Mouse (Mus musculus) midbrain, embryonic 13.5 days (tissue): ENCODE measurements around the gene Nkx1-2. TPM values are rescaled to one million over a fixed set of nuclear protein-coding genes. Genes with fewer than 3 reads are reported as not detected.
A peak's percentile ranks its signal among the peaks of the same experiment; 100 is the strongest.

Experiments
- ATAC-seq: fragments of 200-750 bp; cut with Nextera tagmentation; 2 replicates; pipeline ENCODE4 v1.8.0; 2017; ENCODE audit warnings: mild to moderate bottlenecking, moderate TSS enrichment, moderate library complexity
- H3K27ac ChIP-seq: fragments of 300-500 bp; sonication (generic); 2 replicates; pipeline ENCODE4 v1.5.1; 2015; ENCODE audit warnings: inconsistent platforms, mild to moderate bottlenecking, moderate library complexity
- H3K27me3 ChIP-seq: fragments of 300-500 bp; sonication (generic); 2 replicates; pipeline ENCODE4 v1.6.1; 2015; ENCODE audit warnings: mild to moderate bottlenecking, inconsistent platforms
- H3K36me3 ChIP-seq: fragments of 300-500 bp; sonication (generic); 2 replicates; pipeline ENCODE4 v1.6.1; 2015; ENCODE audit warnings: mild to moderate bottlenecking, inconsistent platforms
- H3K4me1 ChIP-seq: fragments of 300-500 bp; sonication (generic); replicated peaks from 2 replicates; pipeline ENCODE4 v1.6.1; 2015; ENCODE audit warnings: inconsistent platforms
- H3K4me2 ChIP-seq: fragments of 300-500 bp; sonication (generic); replicated peaks from 2 replicates; pipeline ENCODE4 v1.6.1; 2015; ENCODE audit warnings: moderate library complexity, mild to moderate bottlenecking, inconsistent platforms
- H3K4me3 ChIP-seq: fragments of 300-500 bp; sonication (generic); replicated peaks from 2 replicates; pipeline ENCODE4 v1.5.1; 2015; ENCODE audit warnings: mild to moderate bottlenecking, inconsistent platforms
- H3K9ac ChIP-seq: fragments of 300-500 bp; sonication (generic); replicated peaks from 2 replicates; pipeline ENCODE4 v1.6.1; 2015; ENCODE audit warnings: mild to moderate bottlenecking, inconsistent platforms
- H3K9me3 ChIP-seq: fragments of 300-500 bp; sonication (generic); 2 replicates; pipeline ENCODE4 v1.6.1; 2016; ENCODE audit warnings: mild to moderate bottlenecking, inconsistent platforms
- WGBS: fragments of 180-500 bp; shearing (Covaris S2); methylation state at CpG from one replicate; pipeline ENCODE4 v1.1.7; 2015; 5-methylcytosine and 5-hydroxymethylcytosine counted together
- polyA plus RNA-seq: library from polyadenylated mRNA; unstranded; fragments of >200 nt; fragmentation: Nextera tagmentation; extraction: Ambion mirVana; gene quantifications from 2 replicates; pipeline ENCODE4 v1.2.1, GENCODE M21; 2015

The Nkx1-2 gene
- polyA plus RNA-seq, 1 experiment from 2014 or later, result 0.82 TPM

- 53% methylated on average over 4 of the region's 4 CpGs for WGBS
- no peak overlapping the region for H3K4me3 ChIP-seq
- 0 out of 2 replicates have a peak, but pooled peaks cover 4% of the 10 kb centered on the region for H3K27me3 ChIP-seq
- H3K9me3 ChIP-seq, result no peaks in the 10 kb centered on the region
- H3K27ac ChIP-seq, result no peak overlapping the region
- ATAC-seq, result no peak
- no peak overlapping the region for H3K4me2 ChIP-seq
- H3K9ac ChIP-seq, result no peak overlapping the region
- peaks cover 3% of the 10 kb centered on the region; the same call in 1 of the 2 replicates for H3K4me1 ChIP-seq
- H3K36me3 ChIP-seq, result peaks cover 32% of the 10 kb centered on the region
Observed at GRCm38 (mm10) chr7:132555911-132556310, 43.5 kb downstream of the Nkx1-2 start.

- H3K27me3 ChIP-seq, result 0 out of 2 replicates have a peak, but pooled peaks cover 4% of the 10 kb centered on the region
- no peak for ATAC-seq
- 81% methylated on average over 2 of the region's 2 CpGs for WGBS
- peaks cover 19% of the 10 kb centered on the region for H3K36me3 ChIP-seq
- peaks cover 3% of the 10 kb centered on the region; the same call in 1 of the 2 replicates for H3K4me1 ChIP-seq
- H3K4me3 ChIP-seq, result no peak overlapping the region
- no peak overlapping the region for H3K4me2 ChIP-seq
- no peak overlapping the region for H3K9ac ChIP-seq
- no peaks in the 10 kb centered on the region for H3K9me3 ChIP-seq
- no peak overlapping the region for H3K27ac ChIP-seq
Observed at GRCm38 (mm10) chr7:132554091-132554490, 45.3 kb downstream of the Nkx1-2 start.

GRCm38 (mm10) chr7:132551351-132552126, 47.9 kb downstream of the Nkx1-2 start:
- Histone ChIP-seq H3K4me3 (peak overlapping the region; percentile 44), H3K36me3 (no peaks in the 10 kb centered on the region), H3K9me3 (no peaks in the 10 kb centered on the region), H3K4me2 (peak overlapping the region; percentile 64), H3K27me3 (0 out of 2 replicates have a peak, but pooled peaks cover 4% of the 10 kb centered on the region), H3K9ac (peak overlapping the region; percentile 56), H3K4me1 (peaks cover 3% of the 10 kb centered on the region; the same call in 1 of the 2 replicates), H3K27ac (no peak overlapping the region)
- 2% methylated on average over 27 of the region's 27 CpGs for WGBS
- ATAC-seq, result peak; percentile 96

- H3K9me3 ChIP-seq, result no peaks in the 10 kb centered on the region
- no peak overlapping the region for H3K9ac ChIP-seq
- H3K4me1 ChIP-seq, result peaks cover 3% of the 10 kb centered on the region; the same call in 1 of the 2 replicates
- no peak overlapping the region for H3K4me3 ChIP-seq
- H3K27ac ChIP-seq, result no peak overlapping the region
- no peak for ATAC-seq
- no peaks in the 10 kb centered on the region for H3K27me3 ChIP-seq
- H3K4me2 ChIP-seq, result no peak overlapping the region
- 79% methylated on average over 3 of the region's 3 CpGs for WGBS
- no peaks in the 10 kb centered on the region for H3K36me3 ChIP-seq
Observed at GRCm38 (mm10) chr7:132547126-132547525, 52.3 kb downstream of the Nkx1-2 start.

Other genes with a start within 250 kb of the Nkx1-2 start
- gene Oat, start 23.2 kb downstream of the Nkx1-2 start, polyA plus RNA-seq, result 73.0 and 77.5 TPM in 2 replicates
- gene Lhpp, start 11.0 kb upstream of the Nkx1-2 start, polyA plus RNA-seq, result 21.0 and 21.2 TPM in 2 replicates
- 21.7 and 23.4 TPM in 2 replicates for gene Fam53b, start 214.2 kb upstream of the Nkx1-2 start, polyA plus RNA-seq